Mouse (Mus musculus) erythroblast, embryonic 14.5 days (primary cell): ENCODE data around the gene Map3k9. TPM values are rescaled to one million over a fixed set of nuclear protein-coding genes. Genes with fewer than 3 reads are reported as not detected.

Experiments used
- H3K27me3 ChIP-seq: 2 replicates; pipeline ENCODE4 v1.6.1; 2012; ENCODE audit warnings: inconsistent platforms; ENCODE audit not compliant: control insufficient read depth
- H3K36me3 ChIP-seq: 2 replicates; pipeline ENCODE4 v1.6.1; 2012; ENCODE audit warnings: mild to moderate bottlenecking, inconsistent platforms; ENCODE audit not compliant: control insufficient read depth
- H3K4me1 ChIP-seq: 2 replicates; pipeline ENCODE4 v1.6.1; 2012; ENCODE audit warnings: inconsistent platforms; ENCODE audit not compliant: control insufficient read depth
- H3K4me3 ChIP-seq: replicated peaks from 2 replicates; pipeline ENCODE3; 2012; ENCODE audit warnings: moderate library complexity, mild to moderate bottlenecking, inconsistent platforms
- H3K9me3 ChIP-seq: 2 replicates; pipeline ENCODE4 v1.6.1; 2012; ENCODE audit warnings: low read length, inconsistent platforms, mixed read lengths; ENCODE audit not compliant: control insufficient read depth
- GATA1 ChIP-seq: IDR thresholded peaks from 2 replicates; pipeline ENCODE4 v1.6.1; 2012; ENCODE audit warnings: low read length, inconsistent platforms, mixed read lengths
- TAL1 ChIP-seq: IDR thresholded peaks from 3 replicates; pipeline ENCODE4 v1.6.1; 2012; ENCODE audit warnings: low read length, inconsistent platforms, mixed read lengths
- polyA plus RNA-seq: library from polyadenylated mRNA; stranded (reverse); fragments of >175 nt; gene quantifications from 2 replicates; pipeline ENCODE4 v1.2.3, GENCODE M21; 2012

The Map3k9 gene
- polyA plus RNA-seq, 1 experiment: not detected

DNA sequence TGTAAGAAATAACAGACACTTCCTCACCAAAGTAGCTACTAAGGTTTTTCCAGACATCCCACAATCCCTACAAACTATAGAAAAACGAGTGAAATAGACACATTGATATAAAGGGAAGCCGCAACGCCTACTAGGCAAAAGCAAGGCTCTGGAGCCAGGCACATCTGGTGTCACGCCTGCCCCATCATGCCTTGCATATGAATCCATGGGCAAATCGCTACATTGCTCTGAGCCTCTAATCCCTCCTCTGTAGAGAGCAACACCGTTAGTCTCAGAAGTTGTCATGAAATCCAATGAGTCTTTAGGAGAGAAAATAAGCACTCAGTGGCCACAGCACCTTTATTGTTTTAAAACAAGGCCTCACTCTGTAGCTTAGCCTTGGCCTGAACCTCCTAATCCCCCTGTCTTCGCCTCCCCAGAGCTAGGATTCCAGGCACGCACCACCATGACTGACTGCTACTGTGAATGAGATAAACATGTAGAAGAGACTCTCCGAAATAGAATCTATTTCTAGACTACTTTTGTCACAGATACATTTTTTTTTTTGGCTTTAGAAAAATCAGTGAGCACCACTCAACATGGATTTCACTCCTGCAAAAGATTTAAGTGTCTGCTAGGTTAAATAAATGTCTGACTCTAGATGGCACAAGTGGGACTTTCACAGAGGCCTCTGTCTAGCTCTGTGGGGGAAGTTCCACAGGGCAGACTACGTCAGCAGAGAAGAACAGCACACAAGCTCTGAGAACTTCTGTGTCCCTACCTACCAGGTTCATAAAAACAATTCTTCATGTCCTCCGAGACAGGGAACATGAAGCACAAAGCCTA, 45.5 kb downstream of the Map3k9 start:
- no peak for TF ChIP-seq GATA1
- TF ChIP-seq TAL1: no peak
- Histone ChIP-seq H3K4me1 (no peaks in the 10 kb centered on the region), H3K36me3 (no peaks in the 10 kb centered on the region), H3K9me3 (no peaks in the 10 kb centered on the region), H3K4me3 (no peak overlapping the region), H3K27me3 (no peaks in the 10 kb centered on the region)

DNA sequence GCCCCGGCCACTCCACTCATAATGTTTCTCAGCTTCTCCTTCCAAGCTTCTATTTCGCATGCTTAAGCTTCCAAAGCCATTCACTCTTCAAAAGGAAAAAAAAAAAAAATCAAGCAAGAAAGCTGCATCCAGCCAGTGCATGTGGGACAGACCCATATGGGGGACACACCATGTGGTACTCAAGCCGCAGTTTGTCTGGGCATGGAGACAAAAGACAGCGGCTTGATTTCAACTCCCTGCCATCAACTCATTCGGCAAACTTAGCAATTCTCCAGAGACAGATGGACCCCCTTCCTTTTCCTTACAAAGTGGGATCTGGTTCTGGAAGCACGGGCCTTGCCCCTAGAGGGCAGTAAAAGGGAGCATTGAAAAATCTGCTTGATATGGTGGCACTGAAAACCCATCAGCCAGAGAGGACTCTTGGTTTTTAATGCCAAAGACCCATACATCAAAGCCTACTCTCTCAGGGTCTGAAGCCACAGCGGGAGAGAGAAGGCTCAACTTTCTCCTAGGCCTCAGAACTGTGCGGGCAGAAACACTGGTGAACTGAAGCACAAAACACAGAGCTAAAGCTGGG, 54.6 kb downstream of the Map3k9 start:
- H3K4me3 ChIP-seq: no peak overlapping the region
- TF ChIP-seq GATA1: no peak
- TF ChIP-seq TAL1: no peak
- no peaks in the 10 kb centered on the region for H3K4me1 ChIP-seq
- no peaks in the 10 kb centered on the region for H3K36me3 ChIP-seq
- H3K9me3 ChIP-seq: no peaks in the 10 kb centered on the region
- H3K27me3 ChIP-seq: no peaks in the 10 kb centered on the region

DNA sequence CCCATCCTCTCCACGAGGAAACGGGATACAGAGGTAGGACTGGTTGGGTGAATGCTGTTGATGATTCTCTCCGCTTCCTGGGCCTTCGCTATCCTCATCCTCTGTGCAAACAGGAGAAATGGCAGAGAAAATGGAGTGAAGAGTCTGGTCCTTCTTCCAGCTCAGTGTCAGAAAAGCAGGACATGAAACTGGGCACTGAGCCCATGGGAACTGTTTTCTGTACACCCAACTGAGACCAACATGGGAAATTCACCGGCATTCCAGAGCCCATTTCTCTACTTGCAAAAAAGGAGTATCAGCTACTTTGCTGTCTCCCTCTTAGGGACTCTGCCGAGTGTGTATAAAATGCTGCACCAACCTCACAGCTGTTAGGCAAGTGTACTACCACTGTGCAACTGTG, 56.2 kb downstream of the Map3k9 start:
- H3K27me3 ChIP-seq: no peaks in the 10 kb centered on the region
- H3K36me3 ChIP-seq: no peaks in the 10 kb centered on the region
- TF ChIP-seq TAL1: no peak
- TF ChIP-seq GATA1: no peak
- no peak overlapping the region for H3K4me3 ChIP-seq
- no peaks in the 10 kb centered on the region for H3K4me1 ChIP-seq
- H3K9me3 ChIP-seq: no peaks in the 10 kb centered on the region

DNA sequence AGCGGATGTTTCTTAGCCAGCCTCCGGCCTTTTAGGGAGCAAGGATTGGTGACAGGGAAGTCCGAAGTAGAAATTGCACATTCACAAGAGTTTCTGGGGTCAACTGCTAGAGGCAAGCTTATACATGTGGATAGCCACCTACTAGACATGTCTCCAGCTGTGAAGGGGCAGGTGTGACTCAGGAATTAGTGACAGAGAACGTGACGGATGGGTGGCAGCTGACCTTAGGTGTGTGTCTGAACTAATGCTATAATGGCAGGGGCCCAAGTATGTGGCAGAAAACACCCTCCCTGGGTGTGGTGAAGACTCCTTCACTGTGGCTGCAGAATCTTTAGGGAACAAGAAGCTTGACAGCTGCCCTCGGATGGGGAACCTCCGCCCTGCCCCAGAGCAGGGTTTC, 57.6 kb downstream of the Map3k9 start:
- H3K27me3 ChIP-seq: no peaks in the 10 kb centered on the region
- no peaks in the 10 kb centered on the region for H3K9me3 ChIP-seq
- no peak overlapping the region for H3K4me3 ChIP-seq
- no peaks in the 10 kb centered on the region for H3K4me1 ChIP-seq
- no peaks in the 10 kb centered on the region for H3K36me3 ChIP-seq
- TF ChIP-seq GATA1 (no peak), TAL1 (no peak)

DNA sequence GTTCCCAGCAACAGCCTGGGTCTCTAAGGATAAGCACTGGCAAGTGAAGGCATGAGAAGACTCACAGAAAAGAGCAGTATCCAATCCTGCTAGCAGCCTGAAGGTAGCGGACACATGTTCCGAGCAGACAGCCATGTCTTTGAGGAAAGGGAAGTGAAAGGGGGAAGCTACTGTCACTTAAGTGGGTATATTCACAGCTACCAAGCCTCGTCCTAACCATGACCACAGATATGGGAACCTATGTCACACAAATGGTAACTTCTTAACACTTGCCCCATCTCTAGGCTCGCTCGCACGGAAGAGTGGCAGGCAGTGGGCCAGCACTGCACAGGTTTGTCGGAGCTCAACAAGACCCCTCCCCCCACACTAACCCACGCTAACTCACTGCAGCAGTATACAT, 61.3 kb downstream of the Map3k9 start:
- Histone ChIP-seq H3K9me3 (no peaks in the 10 kb centered on the region), H3K27me3 (no peaks in the 10 kb centered on the region; the same call in 1 of the 2 replicates), H3K36me3 (no peaks in the 10 kb centered on the region), H3K4me3 (no peak overlapping the region), H3K4me1 (no peaks in the 10 kb centered on the region)
- TF ChIP-seq TAL1 (no peak), GATA1 (no peak)

DNA sequence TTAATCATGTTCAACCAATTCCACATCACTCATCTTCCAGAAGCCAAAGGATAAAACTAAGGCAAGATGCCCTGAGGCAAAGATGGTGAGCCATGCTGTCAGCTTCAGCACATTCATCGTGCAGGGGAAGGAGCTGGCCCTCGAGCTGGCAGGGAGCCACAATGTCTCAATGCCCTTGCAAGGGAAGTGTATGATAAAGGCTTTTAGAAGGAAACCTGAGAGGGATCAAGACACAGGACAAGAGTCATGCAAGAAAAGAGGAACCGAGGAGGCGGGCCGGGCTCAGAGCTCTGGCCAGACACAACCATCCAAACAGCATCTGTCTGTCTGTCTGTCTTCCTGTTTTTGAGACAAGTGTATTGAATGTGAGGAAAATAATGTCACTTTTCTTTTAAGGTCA, 61.8 kb downstream of the Map3k9 start:
- no peaks in the 10 kb centered on the region for H3K4me1 ChIP-seq
- H3K4me3 ChIP-seq: no peak overlapping the region
- H3K9me3 ChIP-seq: no peaks in the 10 kb centered on the region
- TF ChIP-seq TAL1 (no peak), GATA1 (no peak)
- H3K36me3 ChIP-seq: no peaks in the 10 kb centered on the region
- no peaks in the 10 kb centered on the region; the same call in 1 of the 2 replicates for H3K27me3 ChIP-seq

DNA sequence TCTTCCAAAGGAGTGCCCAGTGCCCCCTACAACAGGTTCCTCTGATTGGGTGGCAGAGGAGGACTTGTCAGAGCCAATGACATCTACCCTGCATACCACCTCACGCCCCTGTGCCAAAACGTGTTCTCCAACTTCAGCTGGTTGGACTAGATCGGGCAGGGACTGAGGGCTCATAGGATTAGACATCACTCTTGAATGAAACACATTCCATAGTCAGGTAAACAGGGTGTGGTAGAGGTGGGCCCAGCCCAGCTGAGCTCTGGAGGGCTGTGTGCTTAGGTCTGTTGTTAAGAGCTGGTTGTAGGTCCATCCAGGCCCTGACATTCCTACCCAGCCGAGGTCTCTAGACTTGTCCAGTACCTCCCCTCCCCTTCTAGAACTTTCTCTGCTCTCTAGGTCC, 68.4 kb downstream of the Map3k9 start:
- Histone ChIP-seq H3K4me1 (no peaks in the 10 kb centered on the region), H3K9me3 (no peaks in the 10 kb centered on the region), H3K4me3 (no peak overlapping the region), H3K27me3 (no peaks in the 10 kb centered on the region; the same call in 1 of the 2 replicates), H3K36me3 (no peaks in the 10 kb centered on the region)
- TF ChIP-seq GATA1 (no peak), TAL1 (no peak)

DNA sequence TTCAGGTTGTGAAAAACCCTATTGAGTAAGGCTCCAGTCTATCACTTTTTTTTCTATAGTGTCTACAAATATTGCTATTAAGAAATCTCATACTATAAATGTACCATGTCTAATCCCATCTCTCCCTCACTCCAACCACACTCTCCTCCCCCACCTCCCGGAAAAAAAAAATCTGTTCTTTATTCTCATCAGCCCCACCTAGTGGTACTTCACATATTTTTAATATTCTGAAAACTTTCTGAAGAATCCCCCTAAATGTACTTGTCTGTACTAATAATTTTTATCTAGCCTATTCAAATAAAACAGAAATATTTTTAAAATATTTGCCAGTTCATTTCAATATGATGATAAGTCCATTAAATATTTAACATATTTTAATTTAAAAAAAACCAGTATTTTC, 78.1 kb downstream of the Map3k9 start:
- Histone ChIP-seq H3K4me1 (no peaks in the 10 kb centered on the region), H3K4me3 (no peak overlapping the region), H3K27me3 (no peaks in the 10 kb centered on the region), H3K9me3 (no peaks in the 10 kb centered on the region), H3K36me3 (no peaks in the 10 kb centered on the region)
- TF ChIP-seq GATA1 (no peak), TAL1 (no peak)

DNA sequence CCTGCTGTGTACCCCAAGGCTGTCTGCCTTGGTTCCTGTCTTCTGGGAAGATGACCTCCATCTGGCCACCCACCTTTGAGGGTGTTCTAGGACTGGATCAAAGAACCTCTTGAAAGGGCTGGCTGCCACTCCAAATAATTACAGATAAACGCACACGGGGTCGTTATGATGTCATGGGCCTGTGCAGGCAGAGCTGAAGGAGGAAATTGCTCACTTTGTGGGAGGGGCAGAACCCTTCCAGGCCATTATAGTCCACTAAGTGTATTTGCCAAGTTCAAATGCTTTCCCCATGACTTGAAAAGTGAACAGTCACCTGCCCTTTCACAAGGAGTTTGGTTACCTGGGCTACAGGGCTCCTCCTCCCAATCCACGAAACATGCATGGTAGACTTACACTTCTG, 83.0 kb downstream of the Map3k9 start:
- Histone ChIP-seq H3K27me3 (no peaks in the 10 kb centered on the region), H3K4me3 (no peak overlapping the region), H3K4me1 (no peaks in the 10 kb centered on the region), H3K36me3 (no peaks in the 10 kb centered on the region), H3K9me3 (no peaks in the 10 kb centered on the region)
- TF ChIP-seq GATA1: no peak
- no peak for TF ChIP-seq TAL1
